Mouse (Mus musculus): ENCODE measurements around the gene Kctd2. TPM values are rescaled to one million over a fixed set of nuclear protein-coding genes. Genes with fewer than 3 reads are reported as not detected.
"Not testable (repeated sequence)": the region's sequence is repeated elsewhere in the genome, so short reads cannot be mapped to it uniquely, and the experiment has no call there.

Gene Kctd2
- total RNA-seq (2021): 10 to 100 TPM; 13.4 to 14.4 TPM
- long read RNA-seq, experiment 1, transcript Kctd2-201 (6 exons, 1,764 nt): major isoform, 22 of 26 reads
- long read RNA-seq, experiment 1, partial matches to known transcripts: 2 of 26 reads
- long read RNA-seq, experiment 1, other reads (novel, unspliced or antisense): 2 of 26 reads
- long read RNA-seq, experiment 2, transcript Kctd2-201 (6 exons, 1,764 nt): major isoform, 27 of 31 reads
- long read RNA-seq, experiment 2, partial matches to known transcripts: 2 of 31 reads
- long read RNA-seq, experiment 2, other reads (novel, unspliced or antisense): 2 of 31 reads

DNA sequence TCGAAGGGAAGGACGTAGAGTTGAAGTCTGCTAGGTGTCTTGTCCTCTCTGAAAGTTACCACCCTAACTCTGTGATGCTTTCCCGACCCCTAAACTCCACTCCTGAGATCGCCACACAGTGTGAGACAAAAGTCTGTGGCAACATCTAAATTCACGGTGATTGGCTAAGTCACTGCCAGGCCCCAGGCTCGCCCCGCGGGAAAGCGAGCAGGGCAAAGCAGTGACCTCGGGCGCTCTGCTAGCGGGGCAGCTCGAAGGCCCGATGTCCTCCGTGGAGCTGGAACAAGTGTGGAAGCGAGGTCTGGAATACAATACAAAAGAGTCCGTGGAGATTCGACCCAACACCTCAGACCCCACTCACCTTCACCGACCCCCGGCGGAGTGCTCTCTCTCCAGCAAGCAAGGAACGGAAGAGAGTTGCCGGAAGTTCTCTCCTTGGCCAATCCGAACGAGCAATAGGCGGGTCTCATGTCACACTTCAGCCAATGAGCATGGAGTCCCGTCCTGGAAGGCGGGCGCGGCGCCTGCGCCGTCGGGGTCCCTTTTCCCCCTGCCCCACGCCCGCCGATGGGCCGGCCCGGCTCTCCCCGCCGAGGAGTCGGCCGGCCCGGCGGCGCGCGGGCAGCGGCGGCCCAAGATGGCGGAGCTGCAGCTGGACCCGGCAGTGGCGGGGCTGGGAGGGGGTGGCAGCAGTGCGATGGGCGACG, at the start of gene Kctd2, which contains the start of gene Atp5h:
Gene Kctd2 (plus strand): TSS at position 598 of the 707 bp plus-strand sequence.
Gene Atp5h (minus strand): TSS at position 432 of the 707 bp plus-strand sequence.
- DNase-seq: peak; percentile 97

GRCm38 (mm10) chr11:115370368-115370767, 49.6 kb upstream of the Kctd2 start:
- no peak for DNase-seq

DNA sequence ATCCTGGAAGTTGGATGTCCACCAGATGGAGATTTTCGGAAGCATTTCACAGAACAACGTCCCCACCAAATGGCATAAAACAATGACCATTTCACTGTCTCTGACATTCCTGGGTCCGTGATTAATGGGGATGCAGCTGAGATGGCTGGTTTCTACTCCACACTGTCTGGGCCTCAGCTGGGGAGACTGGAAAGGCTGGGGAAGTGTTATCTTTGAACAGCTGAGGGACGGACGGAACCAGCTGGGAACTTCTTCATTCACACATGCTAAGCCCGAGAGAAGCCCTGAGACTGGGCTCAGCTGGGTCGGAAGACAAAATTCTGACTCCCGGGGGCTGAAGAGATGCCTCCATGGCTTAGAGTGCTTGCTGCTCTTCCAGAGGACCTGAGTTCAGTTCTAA, 48.6 kb upstream of the Kctd2 start:
- DNase-seq: no peak

DNA sequence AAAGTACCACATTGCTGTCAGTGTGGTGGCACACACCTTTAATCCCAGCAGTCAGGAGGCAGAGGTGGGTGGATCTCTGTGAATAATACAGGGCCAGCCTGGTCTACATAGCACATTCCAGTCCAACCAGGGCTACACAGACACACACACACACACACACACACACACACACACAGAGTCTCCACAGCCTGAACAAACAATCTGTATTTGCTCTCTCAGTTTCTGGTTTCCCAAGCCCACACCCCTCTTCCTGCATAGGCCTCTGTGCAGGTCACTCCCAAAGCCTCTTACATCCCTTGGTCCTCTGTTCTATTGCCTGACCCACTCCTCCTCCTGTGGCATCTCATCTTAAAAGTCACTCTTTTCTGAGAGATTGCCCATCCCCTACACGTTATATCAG, 47.9 kb upstream of the Kctd2 start:
- DNase-seq: no peak

- DNase-seq: no peak
Measured at GRCm38 (mm10) chr11:115372737-115373136, 47.2 kb upstream of the Kctd2 start.

GRCm38 (mm10) chr11:115373805-115374694, 45.9 kb upstream of the Kctd2 start:
- peak; percentile 66 for DNase-seq

DNA sequence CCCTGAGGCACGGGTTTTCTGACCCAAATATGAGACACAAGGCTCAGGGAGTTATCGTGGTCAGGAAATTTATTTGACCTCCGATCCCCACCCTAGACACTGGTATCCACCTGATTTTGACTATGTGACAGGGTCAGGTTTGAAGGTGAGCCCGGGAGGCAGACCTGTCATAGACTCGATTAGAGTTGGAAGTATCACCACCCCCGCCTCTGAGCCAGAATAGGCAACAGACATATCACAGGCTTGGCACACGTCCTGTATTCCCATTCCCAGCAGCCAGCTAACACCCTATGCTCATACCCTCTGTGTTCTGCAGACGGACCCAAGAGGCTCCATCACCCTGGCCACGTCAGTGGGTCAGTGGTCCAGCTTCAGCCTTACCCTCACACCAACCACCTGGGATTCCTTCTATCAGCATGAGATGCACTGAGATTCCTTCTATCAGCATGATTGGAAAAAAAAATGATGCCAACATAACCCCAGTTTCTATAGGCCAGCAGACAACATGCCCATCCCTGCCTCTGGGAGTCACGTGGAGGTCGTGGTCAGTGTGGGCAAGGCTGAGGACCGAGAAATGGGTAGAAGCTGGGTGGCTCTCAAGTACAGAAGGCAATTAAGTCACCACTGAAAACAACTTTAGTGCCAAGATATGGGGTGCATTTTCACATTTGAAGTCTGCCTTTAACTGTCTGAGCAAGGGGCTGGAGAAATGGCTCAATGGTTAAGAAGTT, 45.1 kb upstream of the Kctd2 start:
- DNase-seq: no peak

- no peak for DNase-seq
Measured at GRCm38 (mm10) chr11:115376722-115377121, 43.2 kb upstream of the Kctd2 start.

GRCm38 (mm10) chr11:115377254-115377653, 42.7 kb upstream of the Kctd2 start:
- DNase-seq: no peak

- no peak for DNase-seq
Measured at GRCm38 (mm10) chr11:115377854-115378253, 42.1 kb upstream of the Kctd2 start.

GRCm38 (mm10) chr11:115381276-115381675, 38.7 kb upstream of the Kctd2 start:
- no peak for DNase-seq

- peak; percentile 92 for DNase-seq
Measured at GRCm38 (mm10) chr11:115381743-115382539, 38.0 kb upstream of the Kctd2 start, which contains the start of gene Cdr2l. Gene Cdr2l, plus strand, starts transcription at chr11:115381916.

DNA sequence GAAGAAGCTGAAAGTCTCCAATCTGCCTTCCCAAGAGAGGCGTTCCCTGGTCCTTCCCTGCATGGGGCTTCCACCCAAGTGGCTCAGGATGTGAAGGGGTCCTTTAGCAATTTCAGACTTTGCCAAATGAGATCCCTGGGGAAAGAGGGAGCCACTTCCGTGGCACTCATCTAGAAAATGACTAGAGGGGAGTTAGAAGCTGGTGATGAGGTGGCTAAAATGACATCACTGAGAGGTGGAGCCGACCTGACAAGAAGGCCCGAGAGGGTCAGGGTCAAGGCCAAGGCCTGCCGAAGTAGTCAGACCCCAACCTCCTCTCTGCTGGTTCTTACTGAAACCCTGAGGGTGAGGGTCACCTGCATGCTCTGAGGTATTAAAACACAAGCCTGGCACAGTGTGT, 37.0 kb upstream of the Kctd2 start:
- no peak for DNase-seq

GRCm38 (mm10) chr11:115383701-115384474, 36.0 kb upstream of the Kctd2 start:
- no peak for DNase-seq

DNA sequence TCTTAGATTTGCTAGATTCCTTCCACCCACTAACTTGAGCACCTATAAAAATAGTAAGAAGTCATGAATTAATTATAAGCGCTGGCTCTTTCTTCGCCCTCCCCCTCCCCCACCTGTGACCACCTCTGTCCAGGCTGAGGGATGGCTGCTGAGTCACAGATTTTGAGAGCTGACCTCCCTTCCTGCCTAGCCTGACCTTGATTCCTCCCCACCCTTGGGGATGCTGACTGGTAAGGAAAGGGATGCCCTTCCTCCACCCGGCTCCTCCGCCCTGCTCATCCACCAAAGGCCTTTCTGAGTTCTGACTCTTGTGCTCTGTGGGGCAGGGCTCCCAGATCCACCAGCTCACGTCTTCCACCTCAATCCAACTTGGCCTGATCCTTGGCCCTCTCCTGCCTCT, 35.3 kb upstream of the Kctd2 start:
- DNase-seq: no peak

GRCm38 (mm10) chr11:115386859-115387258, 33.1 kb upstream of the Kctd2 start:
- DNase-seq: not testable (repeated sequence)

DNA sequence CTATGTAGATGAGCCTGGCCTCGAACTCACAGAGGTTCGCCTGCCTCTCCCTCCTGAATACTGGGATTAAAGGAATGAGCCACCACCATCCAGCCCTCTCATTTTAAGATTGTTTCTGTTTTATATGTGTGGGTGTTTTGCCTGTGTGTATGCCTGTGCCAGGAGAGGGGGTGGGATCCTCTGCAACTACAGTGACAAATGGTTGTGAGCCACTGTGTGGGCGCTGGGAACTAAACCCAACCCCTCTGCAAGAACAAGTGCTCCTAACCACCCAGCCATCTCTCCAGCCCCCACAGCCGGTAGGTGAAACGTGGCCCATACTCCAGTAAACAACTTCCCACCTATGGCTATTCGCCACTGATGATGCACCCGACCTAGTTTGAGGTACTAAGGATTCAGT, 28.6 kb upstream of the Kctd2 start:
- DNase-seq: no peak

DNA sequence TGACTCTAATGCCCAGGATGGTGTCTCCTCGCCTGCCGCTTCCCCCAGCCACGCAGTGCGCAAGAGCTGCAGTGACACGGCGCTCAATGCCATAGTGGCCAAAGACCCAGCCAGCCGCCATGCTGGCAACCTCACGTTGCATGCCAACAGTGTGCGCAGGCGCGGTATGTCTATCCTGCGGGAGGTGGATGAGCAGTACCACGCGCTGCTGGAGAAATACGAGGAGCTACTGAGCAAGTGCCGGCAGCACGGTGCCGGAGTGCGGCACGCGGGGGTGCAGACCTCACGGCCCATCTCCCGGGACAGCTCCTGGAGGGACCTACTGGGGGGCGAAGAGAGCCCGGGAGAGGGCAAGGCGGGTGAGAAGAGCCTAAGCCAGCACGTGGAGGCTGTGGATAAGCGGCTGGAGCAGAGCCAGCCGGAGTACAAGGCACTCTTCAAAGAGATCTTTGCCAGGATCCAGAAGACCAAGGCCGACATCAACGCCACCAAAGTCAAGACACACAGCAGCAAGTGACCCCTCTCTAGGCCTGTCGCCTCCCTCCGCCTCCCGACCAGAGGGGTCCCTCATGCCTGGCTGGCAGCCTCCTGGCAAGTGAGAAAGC, 26.1 kb upstream of the Kctd2 start:
- DNase-seq: no peak

- no peak for DNase-seq
Measured at GRCm38 (mm10) chr11:115398085-115398484, 21.8 kb upstream of the Kctd2 start.

DNA sequence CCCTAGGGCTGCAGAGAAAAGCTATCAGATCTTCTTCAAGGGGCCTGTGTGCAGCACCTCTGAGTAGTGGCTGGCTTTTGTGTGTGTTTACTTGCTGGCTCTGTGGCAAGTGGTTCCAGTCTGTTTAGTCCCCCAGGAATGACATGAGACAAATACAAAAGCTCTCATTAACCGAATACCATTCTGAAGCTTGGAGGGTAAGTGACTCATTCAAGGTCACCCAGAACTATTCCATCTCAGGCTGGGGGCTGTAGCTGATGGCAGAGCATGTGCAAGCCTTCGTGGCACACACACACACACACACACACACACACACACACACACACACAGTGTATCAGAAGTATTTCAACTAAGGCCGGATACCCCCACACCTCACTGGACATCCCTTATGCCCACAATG, 19.8 kb upstream of the Kctd2 start:
- DNase-seq: no peak

Data from gastrocnemius, postnatal 25 days (tissue).